Mouse (Mus musculus): ENCODE measurements around the gene Lyst.

The Lyst gene

GRCm38 (mm10) chr13:13828125-13828524 lies 237.9 kb downstream of the Lyst start:
- in situ Hi-C loops (cut with MboI, MseI) = no loop called here
